Mouse (Mus musculus) brain, embryonic 14.5 days (tissue): Measurements from ENCODE around the gene Gm28053.

ENCODE experiments used
- CTCF ChIP-seq: fragments of 200-500 bp; IDR thresholded peaks from 2 replicates; pipeline ENCODE4 v1.5.1; 2012; ENCODE audit warnings: inconsistent platforms, mild to moderate bottlenecking, moderate library complexity, borderline replicate concordance; ENCODE audit not compliant: insufficient read depth, insufficient read length; ENCODE audit errors: extremely low read depth
- POLR2A ChIP-seq: fragments of 200-500 bp; IDR thresholded peaks from 2 replicates; pipeline ENCODE4 v1.6.1; 2012; ENCODE audit warnings: mild to moderate bottlenecking, inconsistent platforms, borderline replicate concordance; ENCODE audit not compliant: poor library complexity, insufficient read depth, insufficient read length, severe bottlenecking; ENCODE audit errors: extremely low read depth

DNA sequence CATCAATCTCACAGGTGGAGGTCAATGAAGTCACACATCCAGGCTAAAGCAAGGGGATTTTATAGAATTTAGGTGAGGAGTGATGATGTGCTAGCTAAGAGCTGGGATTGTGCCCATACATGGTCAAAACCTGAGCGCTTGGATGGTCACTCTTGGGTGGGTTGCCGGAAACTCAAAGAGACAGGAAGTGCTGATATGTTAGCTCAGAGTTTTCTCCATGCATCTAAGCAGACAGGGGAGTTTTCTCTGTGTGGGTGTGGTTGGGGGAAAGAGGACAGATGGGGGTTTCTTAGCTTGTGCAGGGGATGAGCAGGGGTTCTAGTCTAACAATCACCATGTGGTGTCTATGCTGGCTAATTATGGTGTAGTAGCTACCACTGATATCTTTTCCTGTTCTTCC lies 29.1 kb upstream of the Gm28053 start:
- TF ChIP-seq POLR2A (no peak), CTCF (no peak)
